Mouse (Mus musculus): ENCODE measurements at regions not wholly inside any gene's neighbourhood (a gene's known extent, or its start where the extent isn't known, plus 50 kb on each side); places are given as distances from the start of the nearest gene placed in this dataset.

- DNase-seq (ENCODE audit: extremely low read depth, insufficient read length, low spot score) = no peak
Observed at GRCm38 (mm10) chr10:44959968-44960367, 107.0 kb upstream of the Prep start.

GRCm38 (mm10) chr10:44945205-44945725, 121.7 kb upstream of the Prep start:
- DNase-seq (ENCODE audit: extremely low read depth, insufficient read length, low spot score) = no peak

GRCm38 (mm10) chr10:44939403-44939802, 127.6 kb upstream of the Prep start:
- DNase-seq (ENCODE audit: extremely low read depth, insufficient read length, low spot score) = no peak

- no peak for DNase-seq (ENCODE audit: extremely low read depth, insufficient read length, low spot score)
Observed at GRCm38 (mm10) chr10:44936976-44937500, 130.0 kb upstream of the Prep start.

- no peak for DNase-seq (ENCODE audit: extremely low read depth, insufficient read length, low spot score)
Observed at GRCm38 (mm10) chr10:44930796-44931195, 136.2 kb upstream of the Prep start.

GRCm38 (mm10) chr10:44913751-44914388, 153.1 kb upstream of the Prep start:
- no peak for DNase-seq (ENCODE audit: extremely low read depth, insufficient read length, low spot score)

- no peak for DNase-seq (ENCODE audit: extremely low read depth, insufficient read length, low spot score)
Observed at GRCm38 (mm10) chr10:44904520-44904919, 162.5 kb upstream of the Prep start.

- no peak for DNase-seq (ENCODE audit: extremely low read depth, insufficient read length, low spot score)
Observed at GRCm38 (mm10) chr10:44901203-44901602, 165.8 kb upstream of the Prep start.

- no peak for DNase-seq (ENCODE audit: extremely low read depth, insufficient read length, low spot score)
Observed at GRCm38 (mm10) chr10:44892124-44892523, 174.9 kb upstream of the Prep start.

- peak; percentile 4 for DNase-seq (ENCODE audit: extremely low read depth, insufficient read length, low spot score)
Observed at GRCm38 (mm10) chr10:44887081-44887683, 179.8 kb upstream of the Prep start.

GRCm38 (mm10) chr10:44881967-44882366, 185.0 kb upstream of the Prep start:
- DNase-seq (ENCODE audit: extremely low read depth, insufficient read length, low spot score) = no peak

GRCm38 (mm10) chr10:44877076-44877663, 189.8 kb upstream of the Prep start:
- no peak for DNase-seq (ENCODE audit: extremely low read depth, insufficient read length, low spot score)

GRCm38 (mm10) chr10:44873642-44874285, 193.2 kb upstream of the Prep start:
- no peak for DNase-seq (ENCODE audit: extremely low read depth, insufficient read length, low spot score)

GRCm38 (mm10) chr10:44864191-44864747, 202.7 kb upstream of the Prep start:
- DNase-seq (ENCODE audit: extremely low read depth, insufficient read length, low spot score) = no peak

- DNase-seq (ENCODE audit: extremely low read depth, insufficient read length, low spot score) = no peak
Observed at GRCm38 (mm10) chr10:44862360-44862674, 204.7 kb upstream of the Prep start.

GRCm38 (mm10) chr10:44861671-44862359, 205.2 kb upstream of the Prep start:
- no peak for DNase-seq (ENCODE audit: extremely low read depth, insufficient read length, low spot score)

- no peak for DNase-seq (ENCODE audit: extremely low read depth, insufficient read length, low spot score)
Observed at GRCm38 (mm10) chr10:44857444-44857843, 209.6 kb upstream of the Prep start.

- no peak for DNase-seq (ENCODE audit: extremely low read depth, insufficient read length, low spot score)
Observed at GRCm38 (mm10) chr10:44854109-44854508, 212.9 kb upstream of the Prep start.

GRCm38 (mm10) chr10:44849016-44849415, 218.0 kb upstream of the Prep start:
- no peak for DNase-seq (ENCODE audit: extremely low read depth, insufficient read length, low spot score)

- DNase-seq (ENCODE audit: extremely low read depth, insufficient read length, low spot score) = no peak
Observed at GRCm38 (mm10) chr10:44846765-44847164, 220.2 kb upstream of the Prep start.

GRCm38 (mm10) chr10:44846149-44846548, 220.9 kb upstream of the Prep start:
- no peak for DNase-seq (ENCODE audit: extremely low read depth, insufficient read length, low spot score)
